Mouse (Mus musculus) CH12.LX (cell line): ENCODE measurements at regions not wholly inside any gene's neighbourhood (a gene's known extent, or its start where the extent isn't known, plus 50 kb on each side); places are given as distances from the start of the nearest gene placed in this dataset.
A peak's percentile ranks its signal among the peaks of the same experiment; 100 is the strongest.

Experiments used
- DNase-seq: peaks from one replicate; pipeline ENCODE4 v3.0.0-alpha.2; 2013; ENCODE audit errors: extremely low read depth
- H3K27ac ChIP-seq: 2 replicates; pipeline ENCODE4 v1.5.1; 2012; ENCODE audit warnings: low read depth, mild to moderate bottlenecking, control low read depth, moderate library complexity; ENCODE audit not compliant: insufficient read depth
- H3K27me3 ChIP-seq: replicated peaks from 2 replicates; pipeline ENCODE3; 2012; ENCODE audit warnings: inconsistent platforms
- H3K36me3 ChIP-seq, 2 experiments: replicated peaks in 1 of 2; 2 replicates each; pipeline versions ENCODE3 to v1.6.1; 2012; ENCODE audit warnings: inconsistent platforms in 1 of 2, low read length in 1 of 2, mild to moderate bottlenecking in 1 of 2, mixed read lengths in 1 of 2, moderate library complexity in 1 of 2; ENCODE audit not compliant: control insufficient read depth in 1 of 2, insufficient read depth in 1 of 2
- H3K4me1 ChIP-seq, 2 experiments: 2 replicates each; pipeline ENCODE4 v1.6.1; 2012; ENCODE audit warnings: inconsistent platforms in 1 of 2, moderate library complexity in 1 of 2; ENCODE audit not compliant: insufficient read depth in 2 of 2, control insufficient read depth in 1 of 2
- H3K4me2 ChIP-seq: 2 replicates; pipeline ENCODE4 v1.6.1; 2012; ENCODE audit warnings: low read depth, mild to moderate bottlenecking, control low read depth; ENCODE audit not compliant: poor library complexity, insufficient read depth, severe bottlenecking
- H3K4me3 ChIP-seq, 3 experiments: fragments of 150-350 bp in 1 of 3; sonication (generic) in 1 of 3; replicated peaks in 1 of 3; 2 replicates each; pipeline versions ENCODE3 to v1.5.1; 2011 to 2012; ENCODE audit warnings: low read depth in 2 of 3, low read length in 2 of 3, mild to moderate bottlenecking in 2 of 3, moderate library complexity in 2 of 3, control low read depth in 1 of 3, improper control_type of control experiment in 1 of 3, inconsistent platforms in 1 of 3, mixed read lengths in 1 of 3; ENCODE audit not compliant: poor library complexity in 1 of 3
- H3K79me2 ChIP-seq: replicated peaks from 2 replicates; pipeline ENCODE4 v1.6.1; 2012; ENCODE audit warnings: mild to moderate bottlenecking, moderate library complexity; ENCODE audit not compliant: control insufficient read depth, poor library complexity, insufficient read depth, severe bottlenecking; ENCODE audit errors: extremely low read depth
- H3K9ac ChIP-seq: 2 replicates; pipeline ENCODE4 v1.6.1; 2012; ENCODE audit warnings: low read depth, mild to moderate bottlenecking, control low read depth, moderate library complexity; ENCODE audit not compliant: insufficient read depth
- H3K9me3 ChIP-seq: replicated peaks from 2 replicates; pipeline ENCODE3; 2012; ENCODE audit warnings: low read length, inconsistent platforms, mixed read lengths
- BHLHE40 ChIP-seq: IDR thresholded peaks from 2 replicates; pipeline ENCODE4 v1.6.1; 2011; ENCODE audit warnings: mild to moderate bottlenecking, low read depth, low read length, improper control_type of control experiment
- CHD1 ChIP-seq: IDR thresholded peaks from 2 replicates; pipeline ENCODE4 v1.6.1; 2012; ENCODE audit warnings: low read depth, low read length, improper control_type of control experiment, inconsistent platforms
- CHD2 ChIP-seq: IDR thresholded peaks from 2 replicates; pipeline ENCODE4 v1.6.1; 2011; ENCODE audit warnings: low read length, improper control_type of control experiment
- CTCF ChIP-seq, 2 experiments: IDR thresholded peaks in 1 of 2; conservative IDR thresholded peaks in 1 of 2; 2 replicates each; pipeline ENCODE4 v1.5.1; 2011 to 2012; ENCODE audit warnings: low read depth in 2 of 2, low read length in 2 of 2, improper control_type of control experiment in 1 of 2, inconsistent platforms in 1 of 2, mild to moderate bottlenecking in 1 of 2, moderate library complexity in 1 of 2
- ELF1 ChIP-seq: IDR thresholded peaks from 2 replicates; pipeline ENCODE4 v1.6.1; 2014; ENCODE audit warnings: low read depth, mild to moderate bottlenecking, inconsistent platforms, low read length, improper control_type of control experiment
- EP300 ChIP-seq: IDR thresholded peaks from 2 replicates; pipeline ENCODE4 v1.6.1; 2011; ENCODE audit warnings: low read length, improper control_type of control experiment
- GABPA ChIP-seq: IDR thresholded peaks from 2 replicates; pipeline ENCODE4 v1.6.1; 2012; ENCODE audit warnings: low read depth, low read length, improper control_type of control experiment, inconsistent platforms; ENCODE audit not compliant: insufficient replicate concordance
- HCFC1 ChIP-seq: IDR thresholded peaks from 2 replicates; pipeline ENCODE4 v1.6.1; 2012; ENCODE audit warnings: low read depth, mild to moderate bottlenecking, inconsistent platforms, low read length, improper control_type of control experiment
- IRF4 ChIP-seq: IDR thresholded peaks from 2 replicates; pipeline ENCODE4 v1.6.1; 2014; ENCODE audit warnings: low read depth, mild to moderate bottlenecking, inconsistent platforms, low read length, improper control_type of control experiment
- JUN ChIP-seq: IDR thresholded peaks from 2 replicates; pipeline ENCODE4 v1.6.1; 2011; ENCODE audit warnings: low read depth, mild to moderate bottlenecking, low read length, improper control_type of control experiment, moderate library complexity; ENCODE audit not compliant: insufficient read depth
- KAT2A ChIP-seq: IDR thresholded peaks from 2 replicates; pipeline ENCODE4 v1.6.1; 2012; ENCODE audit warnings: low read length, improper control_type of control experiment, inconsistent platforms; ENCODE audit not compliant: insufficient replicate concordance
- MAFK ChIP-seq: IDR thresholded peaks from 2 replicates; pipeline ENCODE4 v1.6.1; 2011; ENCODE audit warnings: low read length, improper control_type of control experiment; ENCODE audit not compliant: insufficient replicate concordance
- MAX ChIP-seq: IDR thresholded peaks from 2 replicates; pipeline ENCODE4 v1.6.1; 2011; ENCODE audit warnings: low read length, improper control_type of control experiment
- MAZ ChIP-seq: IDR thresholded peaks from 2 replicates; pipeline ENCODE4 v1.6.1; 2012; ENCODE audit warnings: low read depth, mild to moderate bottlenecking, inconsistent platforms, low read length, improper control_type of control experiment, moderate library complexity
- MEF2A ChIP-seq: IDR thresholded peaks from 2 replicates; pipeline ENCODE4 v1.6.1; 2014; ENCODE audit warnings: low read depth, mild to moderate bottlenecking, inconsistent platforms, low read length, improper control_type of control experiment, borderline replicate concordance
- MXI1 ChIP-seq: IDR thresholded peaks from 2 replicates; pipeline ENCODE4 v1.6.1; 2011; ENCODE audit warnings: mild to moderate bottlenecking, low read depth, low read length, improper control_type of control experiment
- MYC ChIP-seq: IDR thresholded peaks from 2 replicates; pipeline ENCODE4 v1.6.1; 2011; ENCODE audit warnings: low read depth, mild to moderate bottlenecking, improper control_type of control experiment, low read length
- NELFE ChIP-seq: IDR thresholded peaks from 2 replicates; pipeline ENCODE4 v1.6.1; 2011; ENCODE audit warnings: low read depth, low read length, improper control_type of control experiment
- PAX5 ChIP-seq: IDR thresholded peaks from 2 replicates; pipeline ENCODE4 v1.6.1; 2012; ENCODE audit warnings: low read length, inconsistent platforms, mixed read lengths
- POLR2A ChIP-seq: IDR thresholded peaks from 2 replicates; pipeline ENCODE4 v1.6.1; 2011; ENCODE audit warnings: low read depth, mild to moderate bottlenecking, improper control_type of control experiment, low read length
- POLR2AphosphoS2 ChIP-seq: IDR thresholded peaks from 2 replicates; pipeline ENCODE4 v1.6.1; 2011; ENCODE audit warnings: low read depth, low read length, improper control_type of control experiment
- RAD21 ChIP-seq: IDR thresholded peaks from 2 replicates; pipeline ENCODE4 v1.6.1; 2011; ENCODE audit warnings: low read depth, mild to moderate bottlenecking, low read length, improper control_type of control experiment, moderate library complexity
- RCOR1 ChIP-seq: conservative IDR thresholded peaks from 2 replicates; pipeline ENCODE4 v1.6.1; 2012; ENCODE audit warnings: low read depth, mild to moderate bottlenecking, inconsistent platforms, low read length, improper control_type of control experiment
- SIN3A ChIP-seq: IDR thresholded peaks from 2 replicates; pipeline ENCODE4 v1.6.1; 2012; ENCODE audit warnings: low read length, improper control_type of control experiment, inconsistent platforms
- SMC3 ChIP-seq: IDR thresholded peaks from 2 replicates; pipeline ENCODE4 v1.6.1; 2011; ENCODE audit warnings: low read depth, low read length, improper control_type of control experiment
- TBP ChIP-seq: conservative IDR thresholded peaks from 2 replicates; pipeline ENCODE4 v1.6.1; 2011; ENCODE audit warnings: low read depth, low read length, improper control_type of control experiment
- USF1 ChIP-seq: IDR thresholded peaks from 2 replicates; pipeline ENCODE4 v1.6.1; 2014; ENCODE audit warnings: low read depth, mild to moderate bottlenecking, inconsistent platforms, low read length, improper control_type of control experiment
- ZC3H11A ChIP-seq: IDR thresholded peaks from 2 replicates; pipeline ENCODE4 v1.6.1; 2012; ENCODE audit warnings: low read depth, mild to moderate bottlenecking, inconsistent platforms, low read length, improper control_type of control experiment
- ZKSCAN1 ChIP-seq: IDR thresholded peaks from 2 replicates; pipeline ENCODE4 v1.6.1; 2012; ENCODE audit warnings: low read depth, inconsistent platforms, low read length, improper control_type of control experiment, borderline replicate concordance
- ZNF384 ChIP-seq: IDR thresholded peaks from 2 replicates; pipeline ENCODE4 v1.6.1; 2012; ENCODE audit warnings: low read depth, low read length, improper control_type of control experiment, inconsistent platforms
- dilution Hi-C: fragments of 300-500 bp; cut with MboI; formaldehyde crosslinking; loops from 2 replicates; pipeline ENCODE4 v1.14.3; 2020; ENCODE audit warnings: low sequenced_read_pairs; ENCODE audit not compliant: extremely low pct_unique_long_range_greater_than_20kb, extremely low pct_ligation_motif_present
- in situ Hi-C: fragments of 300-500 bp; cut with MboI; formaldehyde crosslinking; loops from 3 replicates; pipeline ENCODE4 v1.14.3; 2019; ENCODE audit warnings: low sequenced_read_pairs, low pct_ligation_motif_present, low pct_unique_long_range_greater_than_20kb, mixed read lengths

DNA sequence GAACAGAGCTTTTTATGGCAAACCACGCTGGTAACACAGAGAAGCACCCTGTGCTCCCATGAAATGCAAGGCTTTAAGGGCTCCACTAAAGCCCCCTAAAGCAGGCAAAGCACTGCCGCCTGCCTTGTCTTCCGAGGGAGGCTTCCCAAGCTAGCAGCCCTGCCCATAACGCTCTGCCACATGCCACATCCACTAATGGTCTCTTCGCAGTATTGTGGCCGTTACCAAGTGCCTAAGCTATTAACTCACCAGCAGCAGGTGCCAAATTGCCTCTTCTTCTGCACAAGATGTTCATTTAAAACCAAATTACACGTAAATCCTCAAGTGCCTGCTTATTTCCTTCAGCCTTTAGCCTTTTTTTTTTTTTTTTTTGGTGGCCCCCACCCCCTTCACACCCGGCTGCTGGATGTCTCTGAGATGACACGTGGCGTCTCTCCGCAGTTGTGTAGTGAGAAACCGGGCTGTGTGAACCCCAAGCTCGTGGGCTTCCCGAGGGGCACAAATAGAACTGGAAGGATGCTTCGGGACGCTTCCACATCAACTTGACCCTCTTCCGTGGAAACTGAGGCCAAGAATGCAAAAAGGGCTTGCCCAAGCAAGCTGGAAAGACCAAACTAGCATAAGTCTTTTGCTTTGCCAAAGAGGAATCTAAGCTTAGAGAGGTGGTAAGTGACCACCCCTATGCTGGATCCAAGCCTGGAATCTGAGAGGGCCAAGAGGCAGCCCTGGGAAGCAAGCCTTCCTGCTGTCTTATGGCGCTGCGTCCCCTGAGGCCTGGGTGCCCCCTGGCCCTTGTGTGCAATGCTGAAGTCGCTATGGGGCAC lies 117.2 kb upstream of the Parp11 start:
- in situ Hi-C loops (no loop called here), dilution Hi-C loops (no loop called here)
- Histone ChIP-seq H3K9me3 (no peaks in the 10 kb centered on the region), H3K4me1 (peaks cover 23 to 24% of the 10 kb centered on the region in 2 experiments), H3K36me3 (no peaks in the 10 kb centered on the region), H3K4me3 (no peak overlapping the region), H3K9ac (no peak overlapping the region), H3K27me3 (peaks cover 35% of the 10 kb centered on the region), H3K27ac (no peak overlapping the region), H3K4me2 (peak overlapping the region; percentile 38), H3K79me2 (no peaks in the 10 kb centered on the region)
- no peak for DNase-seq
- TF ChIP-seq ZC3H11A (no peak), MYC (no peak), USF1 (no peak), PAX5 (no peak), HCFC1 (no peak), GABPA (no peak), MAZ (no peak), MXI1 (no peak), POLR2AphosphoS2 (no peak), ELF1 (no peak), MAFK (no peak), CHD2 (no peak), POLR2A (no peak), SIN3A (no peak)

DNA sequence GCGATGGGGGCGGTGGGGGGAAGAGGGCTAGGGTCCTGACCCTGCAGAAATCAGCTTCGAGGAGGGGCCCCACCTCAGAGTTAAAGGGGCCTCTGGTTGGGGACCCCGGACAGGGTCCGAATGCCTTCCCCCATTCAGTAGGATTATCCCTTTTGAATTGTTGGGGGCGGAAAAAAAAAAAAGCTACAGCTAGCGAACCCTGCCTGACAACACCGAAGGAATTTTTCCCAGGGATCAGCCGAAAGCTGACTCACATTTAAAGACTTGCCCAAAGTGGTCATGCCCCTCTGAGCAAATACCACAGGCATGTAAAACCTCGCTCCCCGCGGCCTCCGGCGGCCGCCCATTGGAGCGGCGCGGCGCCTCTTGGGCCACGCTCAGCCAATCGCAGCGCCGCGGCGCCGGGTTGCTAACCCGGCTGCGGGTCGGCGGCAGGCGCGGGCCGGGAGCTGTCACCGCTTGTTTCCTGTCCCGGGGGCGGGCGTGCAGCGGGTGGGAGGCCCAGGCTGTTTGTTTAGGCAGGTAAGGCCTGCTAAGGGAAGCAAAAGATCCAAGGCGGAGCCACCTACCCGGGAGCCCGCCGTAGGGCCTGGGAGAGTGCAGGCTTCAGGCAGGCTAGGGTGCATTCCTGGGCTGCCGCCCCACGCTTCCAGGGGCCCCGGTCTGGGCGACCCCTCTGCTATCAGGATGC lies 116.5 kb upstream of the Parp11 start:
- H3K9me3 ChIP-seq = no peaks in the 10 kb centered on the region
- H3K4me2 ChIP-seq = peak overlapping the region; percentile 38
- H3K4me1 ChIP-seq = peaks cover 25 to 27% of the 10 kb centered on the region in 2 experiments
- peak; percentile 72 for DNase-seq
- no peak overlapping the region for H3K27ac ChIP-seq
- peak overlapping the region; percentile 70 for H3K9ac ChIP-seq
- no peaks in the 10 kb centered on the region for H3K79me2 ChIP-seq
- in situ Hi-C loops (no loop called here), dilution Hi-C loops (no loop called here)
- H3K36me3 ChIP-seq = no peaks in the 10 kb centered on the region
- H3K4me3 ChIP-seq = peak overlapping the region; percentile 35 to 54 (median 45)
- peaks cover 35% of the 10 kb centered on the region for H3K27me3 ChIP-seq
- no peak for TF ChIP-seq GABPA
- peak; percentile 28; the same call in 1 of the 2 replicates for TF ChIP-seq ZNF384
- peak; percentile 9; the same call in 1 of the 2 replicates for TF ChIP-seq MEF2A
- TF ChIP-seq USF1 = no peak
- peak; percentile 49; the same call in 1 of the 2 replicates for TF ChIP-seq BHLHE40
- no peak for TF ChIP-seq RAD21
- TF ChIP-seq MYC = no peak
- TF ChIP-seq SMC3 = no peak
- TF ChIP-seq POLR2AphosphoS2 = no peak
- TF ChIP-seq MXI1 = peak; percentile 42
- no peak for TF ChIP-seq CHD1
- TF ChIP-seq EP300 = no peak
- TF ChIP-seq HCFC1 = 0 out of 2 replicates have a peak, but pooled peaks have one; percentile 13
- no peak for TF ChIP-seq JUN
- no peak for TF ChIP-seq TBP
- TF ChIP-seq RCOR1 = no peak
- 0 out of 2 replicates have a peak, but pooled peaks have one; percentile 29 for TF ChIP-seq IRF4
- TF ChIP-seq ZKSCAN1 = no peak
- no peak; the same call in 1 of the 2 replicates for TF ChIP-seq MAX
- TF ChIP-seq CTCF (conservative IDR thresholded peaks at IDR 0.05 in 1 of 2, IDR thresholded peaks at IDR 0.05 in 1 of 2; ENCODE audit: low read depth in 2 of 2, low read length in 2 of 2) = no peak
- 0 out of 2 replicates have a peak, but pooled peaks have one; percentile 40 for TF ChIP-seq NELFE
- no peak for TF ChIP-seq KAT2A
- TF ChIP-seq ZC3H11A = no peak
- TF ChIP-seq PAX5 = no peak
